Mouse (Mus musculus) lung, embryonic 16.5 days (tissue): ENCODE data around the gene Osbp. TPM values are rescaled to one million over a fixed set of nuclear protein-coding genes. Genes with fewer than 3 reads are reported as not detected.
"Not testable (repeated sequence)": the region's sequence is repeated elsewhere in the genome, so short reads cannot be mapped to it uniquely, and the experiment has no call there.

Experiments
- ATAC-seq: fragments of 200-750 bp; cut with Nextera tagmentation; 2 replicates; pipeline ENCODE4 v1.8.0; 2017; ENCODE audit warnings: low read depth, mild to moderate bottlenecking, moderate library complexity
- H3K27ac ChIP-seq: fragments of 300-500 bp; sonication (generic); 2 replicates; pipeline ENCODE4 v1.5.1; 2014; ENCODE audit warnings: mild to moderate bottlenecking, control low read depth, low read length
- H3K27me3 ChIP-seq: fragments of 300-500 bp; sonication (generic); 2 replicates; pipeline ENCODE4 v1.6.1; 2014; ENCODE audit warnings: low read depth, low read length, mixed read lengths; ENCODE audit not compliant: control insufficient read depth, insufficient read depth
- H3K36me3 ChIP-seq: fragments of 300-500 bp; sonication (generic); 2 replicates; pipeline ENCODE4 v1.6.1; 2014; ENCODE audit warnings: low read length; ENCODE audit not compliant: control insufficient read depth, insufficient read depth
- H3K4me1 ChIP-seq: fragments of 300-500 bp; sonication (generic); replicated peaks from 2 replicates; pipeline ENCODE4 v1.6.1; 2014; ENCODE audit warnings: low read length, mixed read lengths; ENCODE audit not compliant: control insufficient read depth, insufficient read depth
- H3K4me2 ChIP-seq: fragments of 300-500 bp; sonication (generic); 2 replicates; pipeline ENCODE4 v1.6.1; 2014; ENCODE audit warnings: low read depth, low read length, control low read depth
- H3K4me3 ChIP-seq: fragments of 300-500 bp; sonication (generic); 2 replicates; pipeline ENCODE4 v1.5.1; 2014; ENCODE audit warnings: mild to moderate bottlenecking, low read length, control low read depth
- H3K9ac ChIP-seq: fragments of 300-500 bp; sonication (generic); 2 replicates; pipeline ENCODE4 v1.6.1; 2014; ENCODE audit warnings: low read length, control low read depth
- H3K9me3 ChIP-seq: fragments of 300-500 bp; sonication (generic); 2 replicates; pipeline ENCODE4 v1.6.1; 2016; ENCODE audit warnings: low read length; ENCODE audit not compliant: control insufficient read depth
- WGBS: fragments of 180-500 bp; shearing (Covaris S2); extraction: QIAGEN DNeasy Blood & Tissue Kit; methylation state at CpG from one replicate; pipeline ENCODE4 v1.1.7; 2014; 5-methylcytosine and 5-hydroxymethylcytosine counted together
- polyA plus RNA-seq: library from polyadenylated mRNA; unstranded; fragments of >200 nt; fragmentation: Nextera tagmentation; extraction: Ambion mirVana; gene quantifications from 2 replicates; pipeline ENCODE4 v1.2.1, GENCODE M21; 2015

The Osbp gene
- polyA plus RNA-seq = 3.1 and 4.0 TPM in 2 replicates

GRCm38 (mm10) chr19:11965023-11965942, at the start of gene Osbp:
TSS of gene Osbp (plus strand) at chr19:11965941.
- peak; percentile 98 for ATAC-seq
- peak within 1 kb of the TSS; percentile 88 for H3K9ac ChIP-seq
- peak within 1 kb of the TSS; percentile 78 for H3K27ac ChIP-seq
- H3K4me1 ChIP-seq = peaks cover 11% of the 10 kb centered on the region
- peak within 1 kb of the TSS; percentile 92 for H3K4me2 ChIP-seq
- H3K36me3 ChIP-seq = no peaks in the 10 kb centered on the region
- H3K27me3 ChIP-seq = no peaks in the 10 kb centered on the region
- WGBS = under 1% methylated on average over 43 of the region's 59 CpGs
- peak within 1 kb of the TSS; percentile 88 for H3K4me3 ChIP-seq
- peaks cover 3% of the 10 kb centered on the region; the same call in 1 of the 2 replicates for H3K9me3 ChIP-seq

- 95% methylated on average over 1 of the region's 1 CpGs for WGBS
- H3K36me3 ChIP-seq = peaks cover 42% of the 10 kb centered on the region
Measured at GRCm38 (mm10) chr19:11922068-11922467, 43.7 kb upstream of the Osbp start.

GRCm38 (mm10) chr19:11922515-11922914, 43.2 kb upstream of the Osbp start:
- not testable (repeated sequence) for H3K4me1 ChIP-seq, H3K4me3 ChIP-seq, H3K9ac ChIP-seq, H3K4me2 ChIP-seq, H3K9me3 ChIP-seq, H3K27me3 ChIP-seq, H3K27ac ChIP-seq, ATAC-seq
- 89% methylated on average over 2 of the region's 2 CpGs for WGBS
- H3K36me3 ChIP-seq = peaks cover 42% of the 10 kb centered on the region

More at GRCm38 (mm10) chr19:11922068-11922467, 43.7 kb upstream of the Osbp start:
- H3K27me3 ChIP-seq = no peaks in the 10 kb centered on the region
- no peak for ATAC-seq
- H3K4me3 ChIP-seq = no peak overlapping the region
- no peak overlapping the region for H3K27ac ChIP-seq
- H3K9me3 ChIP-seq = no peaks in the 10 kb centered on the region
- no peaks in the 10 kb centered on the region for H3K4me1 ChIP-seq
- H3K9ac ChIP-seq = no peak overlapping the region
- no peak overlapping the region for H3K4me2 ChIP-seq

- Histone ChIP-seq H3K36me3 (peaks cover 47% of the 10 kb centered on the region), H3K4me3 (no peak overlapping the region), H3K9me3 (no peaks in the 10 kb centered on the region), H3K4me2 (no peak overlapping the region), H3K27ac (no peak overlapping the region), H3K4me1 (no peaks in the 10 kb centered on the region), H3K27me3 (no peaks in the 10 kb centered on the region), H3K9ac (no peak overlapping the region)
- no peak for ATAC-seq
- WGBS = 87% methylated on average over 2 of the region's 2 CpGs
Measured at GRCm38 (mm10) chr19:11926380-11926779, 39.4 kb upstream of the Osbp start.

GRCm38 (mm10) chr19:11928025-11928748, 37.6 kb upstream of the Osbp start:
- WGBS = 87% methylated on average over 4 of the region's 4 CpGs
- Histone ChIP-seq H3K36me3 (peaks cover 50% of the 10 kb centered on the region), H3K4me1 (no peaks in the 10 kb centered on the region), H3K9me3 (no peaks in the 10 kb centered on the region), H3K27me3 (no peaks in the 10 kb centered on the region), H3K9ac (no peak overlapping the region), H3K4me2 (no peak overlapping the region), H3K27ac (no peak overlapping the region), H3K4me3 (no peak overlapping the region)
- no peak for ATAC-seq

- not testable (repeated sequence) for H3K27ac ChIP-seq, H3K4me3 ChIP-seq, H3K27me3 ChIP-seq, H3K4me2 ChIP-seq, H3K4me1 ChIP-seq, ATAC-seq, H3K9me3 ChIP-seq, H3K9ac ChIP-seq
- 91% methylated on average over 8 of the region's 9 CpGs for WGBS
- peaks cover 29% of the 10 kb centered on the region for H3K36me3 ChIP-seq
Measured at GRCm38 (mm10) chr19:11946460-11946859, 19.3 kb upstream of the Osbp start.

- no peaks in the 10 kb centered on the region for H3K9me3 ChIP-seq
- H3K9ac ChIP-seq = no peak overlapping the region
- no peaks in the 10 kb centered on the region for H3K4me1 ChIP-seq
- no peaks in the 10 kb centered on the region for H3K27me3 ChIP-seq
- WGBS = 37% methylated on average over 1 of the region's 1 CpGs
- peaks cover 9% of the 10 kb centered on the region for H3K36me3 ChIP-seq
- no peak overlapping the region for H3K27ac ChIP-seq
- H3K4me2 ChIP-seq = no peak overlapping the region
- H3K4me3 ChIP-seq = no peak overlapping the region
- ATAC-seq = no peak
Measured at GRCm38 (mm10) chr19:11949878-11950277, 15.9 kb upstream of the Osbp start.

GRCm38 (mm10) chr19:11950747-11951146, 15.0 kb upstream of the Osbp start:
- Histone ChIP-seq H3K27ac (no peak overlapping the region), H3K9me3 (no peaks in the 10 kb centered on the region), H3K9ac (no peak overlapping the region), H3K36me3 (peaks cover 2% of the 10 kb centered on the region; the same call in 1 of the 2 replicates), H3K27me3 (no peaks in the 10 kb centered on the region), H3K4me2 (no peak overlapping the region), H3K4me3 (no peak overlapping the region), H3K4me1 (no peaks in the 10 kb centered on the region)
- no peak for ATAC-seq
- WGBS = 67% methylated on average over 7 of the region's 7 CpGs

- WGBS = 40% methylated on average over 6 of the region's 6 CpGs
- H3K4me1 ChIP-seq = no peaks in the 10 kb centered on the region
- H3K9ac ChIP-seq = no peak overlapping the region
- H3K27ac ChIP-seq = no peak overlapping the region
- no peaks in the 10 kb centered on the region for H3K9me3 ChIP-seq
- ATAC-seq = no peak
- no peak overlapping the region for H3K4me3 ChIP-seq
- H3K4me2 ChIP-seq = no peak overlapping the region
- no peaks in the 10 kb centered on the region for H3K27me3 ChIP-seq
- H3K36me3 ChIP-seq = no peaks in the 10 kb centered on the region
Measured at GRCm38 (mm10) chr19:11954206-11954605, 11.5 kb upstream of the Osbp start.
